Mouse (Mus musculus): Measurements from ENCODE around the gene Gm17655. TPM values are rescaled to one million over a fixed set of nuclear protein-coding genes. Genes with fewer than 3 reads are reported as not detected.
"Not testable (repeated sequence)": the region's sequence is repeated elsewhere in the genome, so short reads cannot be mapped to it uniquely, and the experiment has no call there.

Gm17655 gene
- total and polyA plus RNA-seq, 3 experiments, result 0.53 to 3.1 (median 0.98) TPM

GRCm38 (mm10) chr5:110023694-110024427 lies 48.5 kb downstream of the Gm17655 start:
- intact Hi-C loops (cut with DNase I), result loop anchor here (10.0 kb wide), 2 partner anchors 419 to 519 kb away; no protein-coding TSS in a partner anchor
- H3K79me2 ChIP-seq (replicated peaks; ENCODE audit: control insufficient read depth, insufficient read depth, low read length); H3K36me3 ChIP-seq (ENCODE audit: control insufficient read depth, insufficient read depth, low read length); H3K9ac ChIP-seq (ENCODE audit: low read depth, low read length); H3K4me3 ChIP-seq; H3K4me1 ChIP-seq (ENCODE audit: control insufficient read depth, insufficient read depth, low read length); H3K27me3 ChIP-seq (ENCODE audit: control insufficient read depth, insufficient read depth, low read length); H3K27ac ChIP-seq: not testable (repeated sequence)
- WGBS, result 23% methylated on average over 8 of the region's 8 CpGs
- peak; percentile 68 for TF ChIP-seq CTCF (IDR thresholded peaks at IDR 0.05)
- DNase-seq, result peak; percentile 9 to 21

- Histone ChIP-seq H3K4me1 (ENCODE audit: control insufficient read depth, insufficient read depth, low read length) (no peaks in the 10 kb centered on the region), H3K27me3 (ENCODE audit: control insufficient read depth, insufficient read depth, low read length) (no peaks in the 10 kb centered on the region), H3K9ac (ENCODE audit: low read depth, low read length) (no peak overlapping the region), H3K27ac (no peak overlapping the region), H3K4me3 (no peak overlapping the region), H3K36me3 (ENCODE audit: control insufficient read depth, insufficient read depth, low read length) (no peaks in the 10 kb centered on the region), H3K79me2 (replicated peaks; ENCODE audit: control insufficient read depth, insufficient read depth, low read length) (no peaks in the 10 kb centered on the region)
- intact Hi-C loops (cut with DNase I), result loop anchor here (10.0 kb wide), 2 partner anchors 418 to 518 kb away; no protein-coding TSS in a partner anchor
- no peak for DNase-seq
- 24% methylated on average over 9 of the region's 9 CpGs for WGBS
- TF ChIP-seq POLR2A (IDR thresholded peaks at IDR 0.05; ENCODE audit: insufficient read depth, low read depth, low read length), result no peak
- no peak for TF ChIP-seq EP300 (IDR thresholded peaks at IDR 0.05; ENCODE audit: insufficient read depth, low read depth, low read length)
- no peak for TF ChIP-seq CTCF (IDR thresholded peaks at IDR 0.05)
Measured at GRCm38 (mm10) chr5:110023273-110023672, 49.0 kb downstream of the Gm17655 start.

- H3K4me3 ChIP-seq; H3K4me1 ChIP-seq (ENCODE audit: control insufficient read depth, insufficient read depth, low read length); H3K27me3 ChIP-seq (ENCODE audit: control insufficient read depth, insufficient read depth, low read length); H3K27ac ChIP-seq; H3K9ac ChIP-seq (ENCODE audit: low read depth, low read length); DNase-seq; intact Hi-C loops (cut with DNase I); H3K79me2 ChIP-seq (replicated peaks; ENCODE audit: control insufficient read depth, insufficient read depth, low read length); H3K36me3 ChIP-seq (ENCODE audit: control insufficient read depth, insufficient read depth, low read length): not testable (repeated sequence)
- 85% methylated on average over 10 of the region's 10 CpGs for WGBS
Measured at GRCm38 (mm10) chr5:110015775-110016174, 56.5 kb downstream of the Gm17655 start.

Other genes with a start within 250 kb of the Gm17655 start
- 1 to 10 TPM; 2.9 to 3.1 TPM for gene Gm15446, start 149.1 kb downstream of the Gm17655 start, total RNA-seq (2021)
- gene Gm15446, start 149.1 kb downstream of the Gm17655 start, polyA plus RNA-seq (2012; rRNA removed), result 1.2 and 2.0 TPM in 2 replicates
- gene Zfp932, start 76.0 kb downstream of the Gm17655 start, total RNA-seq (2021), result 1 to 10 TPM; 6.6 to 7.6 TPM
- 2.5 and 7.7 TPM in 2 replicates for gene Zfp932, start 76.0 kb downstream of the Gm17655 start, polyA plus RNA-seq (2012; rRNA removed)
- not detected for gene Gm35315, start 21.9 kb upstream of the Gm17655 start, total RNA-seq (2021)
- gene Gm35315, start 21.9 kb upstream of the Gm17655 start, polyA plus RNA-seq (2012; rRNA removed), result 0.06 TPM in 1 of 2 replicates, not detected in the other
- gene Plcxd1, start 27.5 kb upstream of the Gm17655 start, total RNA-seq (2021), result not detected
- gene Plcxd1, start 27.5 kb upstream of the Gm17655 start, polyA plus RNA-seq (2012; rRNA removed), result 0.06 and 0.64 TPM in 2 replicates
- gene Gtpbp6, start 35.7 kb upstream of the Gm17655 start, total RNA-seq (2021), result 10 to 100 TPM; 26.0 to 27.3 TPM
- gene Gtpbp6, start 35.7 kb upstream of the Gm17655 start, polyA plus RNA-seq (2012; rRNA removed), result 33.5 and 36.6 TPM in 2 replicates
- gene Zfp605, start 37.6 kb upstream of the Gm17655 start, total RNA-seq (2021), result 1 to 10 TPM; 2.2 to 3.3 TPM
- 0.68 and 1.2 TPM in 2 replicates for gene Zfp605, start 37.6 kb upstream of the Gm17655 start, polyA plus RNA-seq (2012; rRNA removed)
- 10 to 100 TPM; 11.3 to 14.5 TPM for gene Chfr, start 63.3 kb upstream of the Gm17655 start, total RNA-seq (2021)
- 16.2 and 21.7 TPM in 2 replicates for gene Chfr, start 63.3 kb upstream of the Gm17655 start, polyA plus RNA-seq (2012; rRNA removed)
- gene Golga3, start 104.2 kb upstream of the Gm17655 start, total RNA-seq (2021), result 10 to 100 TPM; 47.2 to 53.6 TPM
- gene Golga3, start 104.2 kb upstream of the Gm17655 start, polyA plus RNA-seq (2012; rRNA removed), result 9.8 and 18.8 TPM in 2 replicates
- gene Ankle2, start 158.5 kb upstream of the Gm17655 start, total RNA-seq (2021), result 10 to 100 TPM; 27.5 to 32.7 TPM
- 6.7 and 10.0 TPM in 2 replicates for gene Ankle2, start 158.5 kb upstream of the Gm17655 start, polyA plus RNA-seq (2012; rRNA removed)
- 10 to 100 TPM; 31.3 to 33.6 TPM for gene Pgam5, start 197.4 kb upstream of the Gm17655 start, total RNA-seq (2021)
- 20.9 and 29.3 TPM in 2 replicates for gene Pgam5, start 197.4 kb upstream of the Gm17655 start, polyA plus RNA-seq (2012; rRNA removed)
- gene Pxmp2, start 213.7 kb upstream of the Gm17655 start, total RNA-seq (2021), result 100 to 1,000 TPM; 107 to 137 TPM
- 85.0 and 101 TPM in 2 replicates for gene Pxmp2, start 213.7 kb upstream of the Gm17655 start, polyA plus RNA-seq (2012; rRNA removed)
- 1 to 10 TPM; 1.7 to 2.8 TPM for gene Pole, start 213.8 kb upstream of the Gm17655 start, total RNA-seq (2021)
- gene Pole, start 213.8 kb upstream of the Gm17655 start, polyA plus RNA-seq (2012; rRNA removed), result 1.2 and 1.3 TPM in 2 replicates

Measured in heart, adult 2 months (tissue).